Mouse (Mus musculus) bone marrow macrophage, adult 2 months (primary cell): ENCODE results near the gene Sept7.

Source experiments
- CTCF ChIP-seq: IDR thresholded peaks from 2 replicates; pipeline ENCODE4 v1.5.1; 2012; ENCODE audit warnings: low read depth, mild to moderate bottlenecking, low read length, moderate library complexity
- POLR2A ChIP-seq: IDR thresholded peaks from 2 replicates; pipeline ENCODE4 v1.6.1; 2012; ENCODE audit warnings: mild to moderate bottlenecking, low read depth, low read length, borderline replicate concordance

DNA sequence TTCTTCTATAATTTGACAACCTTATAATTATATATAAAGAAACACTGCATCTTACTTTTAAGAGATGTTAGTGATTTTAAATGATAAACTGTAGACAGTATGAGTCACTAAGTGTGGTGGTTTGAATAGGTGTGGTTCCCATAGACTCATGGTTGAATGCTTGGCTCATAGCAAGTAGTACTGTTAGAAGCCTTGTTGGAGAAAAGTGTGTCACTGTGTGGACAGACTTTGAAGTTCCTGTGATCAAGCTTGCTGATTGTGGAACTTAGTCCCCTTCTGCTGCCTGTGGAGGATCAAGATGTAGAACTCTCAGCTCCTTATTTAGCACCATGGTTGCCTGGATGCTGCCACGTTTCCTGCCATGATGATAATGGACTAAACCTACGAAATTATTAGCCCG, 14.9 kb downstream of the Sept7 start:
- TF ChIP-seq CTCF (no peak), POLR2A (no peak)
